Mouse (Mus musculus) skeletal muscle tissue, adult 2 months (tissue): ENCODE data around the gene Ctnna3.

Experiments used
- DNase-seq: peaks from one replicate; pipeline ENCODE4 v3.0.0-alpha.2; 2012; ENCODE audit warnings: low read depth, low spot score

The Ctnna3 gene

GRCm38 (mm10) chr10:63523956-63524355, 94.1 kb downstream of the Ctnna3 start:
- DNase-seq = no peak

DNA sequence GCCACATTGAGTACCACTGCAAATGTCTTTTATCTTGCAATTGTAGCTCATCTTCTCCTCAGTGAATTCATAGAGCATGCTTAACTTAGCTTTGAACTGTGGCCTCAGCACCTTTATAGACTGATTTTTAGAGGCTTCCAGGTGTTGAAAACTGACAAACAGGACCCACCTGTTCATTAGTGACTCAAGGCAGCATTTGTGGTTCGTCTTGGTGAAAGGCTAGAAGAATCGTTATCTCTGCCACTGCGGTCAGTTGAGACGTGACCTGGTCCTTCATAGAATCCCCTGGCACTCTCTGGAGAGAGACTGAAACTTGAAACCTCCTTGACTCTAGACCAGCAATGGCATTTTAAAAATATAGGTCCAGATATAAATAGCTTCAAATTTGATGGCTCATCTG, 96.1 kb downstream of the Ctnna3 start:
- DNase-seq = peak; percentile 19

GRCm38 (mm10) chr10:63532381-63532780, 102.5 kb downstream of the Ctnna3 start:
- no peak for DNase-seq

DNA sequence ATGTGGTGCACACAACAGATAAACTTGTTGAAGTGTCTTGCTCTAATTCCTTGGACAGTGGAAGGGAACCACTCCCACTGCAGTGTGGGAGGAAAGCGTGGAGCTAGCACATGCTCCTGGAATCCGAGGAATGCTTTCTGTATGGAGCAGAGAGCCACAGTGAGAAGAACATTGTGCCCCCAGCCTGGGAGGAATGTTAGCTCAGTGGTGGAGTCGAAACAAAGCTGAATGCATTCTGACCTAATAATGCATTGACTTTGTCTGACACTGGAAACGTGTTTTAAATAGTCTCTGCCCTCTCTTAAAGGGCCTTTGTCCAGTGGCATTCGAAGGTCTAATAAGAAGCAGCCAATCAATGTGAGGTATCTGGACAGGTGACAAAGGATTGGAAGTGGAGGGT, 111.9 kb downstream of the Ctnna3 start:
- no peak for DNase-seq

DNA sequence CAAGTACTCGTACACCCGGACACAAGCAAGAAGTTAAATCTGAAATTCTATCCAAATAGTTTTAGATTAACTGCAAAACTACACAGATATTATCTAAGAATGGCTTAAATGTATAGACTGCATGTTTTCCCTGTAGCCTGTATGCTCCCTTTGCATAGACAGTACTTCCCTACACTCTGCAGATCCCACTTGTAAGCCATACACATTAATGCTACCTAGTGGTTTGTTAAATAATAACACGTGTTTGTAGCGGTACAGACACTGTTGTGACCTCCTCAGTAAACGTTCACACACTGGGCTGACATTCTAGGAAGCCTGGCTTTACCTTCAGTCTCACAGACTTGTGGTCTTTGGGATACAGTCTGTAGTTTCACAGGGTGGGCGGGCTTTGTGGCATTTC, 112.6 kb downstream of the Ctnna3 start:
- no peak for DNase-seq

DNA sequence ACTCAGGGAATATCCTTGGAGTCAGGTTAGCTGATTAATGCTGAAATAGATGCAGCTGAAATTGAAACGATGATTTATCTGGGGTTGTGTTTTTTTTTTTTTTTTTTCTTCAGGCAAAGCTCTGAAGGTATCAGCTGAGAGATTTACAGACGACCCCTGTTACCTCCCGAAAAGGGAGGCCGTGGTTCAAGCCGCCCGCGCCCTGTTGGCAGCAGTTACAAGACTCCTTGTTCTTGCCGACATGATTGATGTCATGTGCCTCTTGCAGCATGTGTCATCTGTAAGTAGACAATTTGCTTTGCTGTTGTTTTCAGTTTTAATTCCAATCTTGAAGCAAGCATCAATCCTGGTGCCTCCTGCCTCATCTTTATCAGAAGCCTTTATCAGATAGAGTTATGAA, 136.8 kb downstream of the Ctnna3 start:
- peak; percentile 33 for DNase-seq

DNA sequence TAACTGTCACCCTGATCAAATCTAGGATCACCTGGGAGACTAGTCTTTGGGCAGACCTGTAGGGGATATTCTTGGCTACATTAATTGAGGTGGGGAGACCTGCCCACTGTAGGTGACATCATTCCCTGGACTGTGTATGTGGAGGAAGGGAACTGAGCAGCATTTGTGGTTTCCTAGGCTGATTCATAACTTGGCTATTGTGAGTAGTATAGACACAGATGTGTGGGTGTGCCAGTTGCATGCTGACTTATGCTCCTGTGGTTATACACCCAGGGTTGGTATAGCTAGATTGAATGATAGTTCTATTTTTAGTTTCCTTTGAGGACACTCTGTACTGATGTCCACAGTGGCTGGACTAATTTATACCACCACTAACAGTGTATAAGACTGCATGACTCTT, 141.7 kb downstream of the Ctnna3 start:
- peak; percentile 5 for DNase-seq

DNA sequence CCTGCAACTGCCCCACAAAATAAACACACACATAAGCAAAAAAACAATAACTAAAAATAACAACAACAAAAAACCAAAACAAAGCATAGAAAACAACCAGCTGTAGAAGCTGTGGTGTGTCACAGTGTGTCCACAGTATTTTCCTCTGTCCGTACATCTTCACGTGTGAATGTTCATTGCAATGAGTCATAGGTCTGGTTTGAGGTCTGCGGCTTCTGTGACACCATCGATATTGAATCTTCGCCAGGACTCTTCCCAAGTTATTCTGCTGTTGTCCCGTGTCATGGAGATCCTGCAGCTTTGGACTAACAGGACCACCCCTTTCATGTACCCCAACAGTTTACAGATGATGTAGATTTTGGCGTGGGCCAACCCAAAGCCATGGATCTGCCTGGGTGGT, 143.0 kb downstream of the Ctnna3 start:
- DNase-seq = no peak

DNA sequence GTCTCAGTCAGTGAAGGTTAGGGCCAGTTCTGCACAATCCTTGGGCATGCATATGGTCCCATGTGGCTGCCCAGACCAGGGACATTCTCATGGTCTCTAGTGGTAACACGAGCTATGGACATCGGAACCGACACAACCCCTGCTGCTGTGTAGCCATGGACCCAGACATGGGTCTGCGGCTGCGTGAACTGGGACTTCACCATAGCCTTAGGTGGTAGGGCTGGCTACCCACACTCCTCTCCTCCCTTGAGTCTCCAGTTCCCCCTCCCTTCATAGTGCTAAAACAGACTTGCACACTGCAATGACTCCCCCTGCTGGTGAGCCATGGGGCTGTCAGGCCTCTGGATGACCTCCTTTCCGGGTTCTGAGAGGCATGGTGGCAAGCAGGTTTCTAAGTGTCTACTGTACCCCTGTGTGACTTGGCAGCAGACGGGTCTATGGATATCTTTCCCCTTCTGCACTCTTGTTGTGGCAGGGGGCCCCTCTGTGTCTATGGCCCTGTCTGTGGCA, 144.3 kb downstream of the Ctnna3 start:
- DNase-seq = peak; percentile 25

DNA sequence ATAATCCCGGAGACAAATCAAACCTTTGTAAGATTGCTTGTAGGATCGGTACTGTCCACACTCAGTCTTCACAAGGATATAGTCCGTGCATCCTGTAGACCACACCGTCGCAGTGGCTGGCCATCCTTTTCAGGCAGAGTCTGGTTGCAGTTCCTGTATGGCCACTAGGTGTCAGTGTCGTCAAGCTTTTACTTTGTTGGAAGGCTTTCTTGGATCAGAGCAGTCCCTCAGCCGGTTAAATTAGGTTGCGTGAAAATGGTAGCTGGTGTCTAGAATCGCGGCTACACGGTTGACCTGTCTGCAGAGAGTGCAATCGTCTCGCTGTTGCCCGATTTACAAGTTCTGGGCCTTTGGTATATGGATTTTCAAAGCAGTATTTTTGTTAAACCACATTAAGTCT, 152.7 kb downstream of the Ctnna3 start:
- DNase-seq = peak; percentile 48

GRCm38 (mm10) chr10:63583798-63584374, 154.0 kb downstream of the Ctnna3 start:
- no peak for DNase-seq

DNA sequence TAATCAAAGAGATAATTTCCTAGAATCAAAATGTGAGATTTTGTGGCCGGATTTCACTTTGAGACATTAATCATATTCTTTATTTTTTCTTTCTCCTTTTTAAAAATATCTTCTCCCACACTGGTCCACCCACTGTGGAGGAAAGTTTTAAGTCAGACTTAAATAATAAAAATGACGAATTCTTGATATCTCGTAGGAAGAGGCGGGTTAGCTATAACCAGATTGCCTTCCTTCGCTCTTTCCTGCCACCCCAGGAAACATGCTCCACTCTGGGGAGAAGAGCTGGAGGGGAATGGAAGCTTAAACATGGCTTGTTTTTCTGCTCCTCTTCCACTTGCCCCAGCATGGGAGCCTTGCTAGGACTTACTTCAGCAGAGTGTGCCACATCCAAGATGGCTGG, 169.5 kb downstream of the Ctnna3 start:
- no peak for DNase-seq

DNA sequence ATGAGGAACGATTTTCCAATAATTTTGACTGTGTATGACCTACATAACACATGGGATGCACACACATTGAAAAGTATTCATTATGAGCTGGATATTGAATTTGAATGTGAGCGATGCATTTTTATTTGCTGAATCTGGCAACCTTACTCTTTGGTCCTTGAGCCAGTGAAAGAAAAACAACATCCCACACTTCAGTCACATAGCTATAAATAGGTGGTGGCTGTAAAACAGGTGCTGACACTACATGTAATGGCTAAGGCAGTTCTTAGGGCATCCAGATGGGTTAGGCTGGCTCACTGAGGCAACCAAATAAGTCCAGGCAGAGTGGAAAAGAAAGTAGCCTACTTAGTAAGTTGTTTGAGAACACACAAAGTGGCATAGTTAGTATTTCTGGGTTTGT, 171.3 kb downstream of the Ctnna3 start:
- DNase-seq = peak; percentile 29

GRCm38 (mm10) chr10:63628546-63628945, 198.6 kb downstream of the Ctnna3 start:
- no peak for DNase-seq

DNA sequence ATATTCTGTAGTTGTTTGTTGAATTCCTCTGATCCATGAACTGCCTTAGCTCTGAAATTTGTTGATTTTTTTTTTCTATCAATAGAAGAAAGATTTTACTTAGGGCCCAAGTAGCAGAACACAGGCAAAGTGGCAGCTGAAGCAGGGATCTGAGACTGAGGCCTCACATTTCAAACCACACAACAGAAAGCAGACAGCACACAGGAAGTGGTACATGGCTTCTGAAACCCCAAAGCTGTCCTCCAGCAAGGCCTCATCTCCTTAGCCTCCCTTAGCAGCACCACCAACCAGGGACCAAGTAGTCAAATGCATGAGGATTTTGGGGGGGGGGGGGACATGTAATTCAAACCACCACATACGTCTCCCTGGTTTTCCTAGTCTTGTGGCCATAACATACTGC, 204.0 kb downstream of the Ctnna3 start:
- DNase-seq = no peak

DNA sequence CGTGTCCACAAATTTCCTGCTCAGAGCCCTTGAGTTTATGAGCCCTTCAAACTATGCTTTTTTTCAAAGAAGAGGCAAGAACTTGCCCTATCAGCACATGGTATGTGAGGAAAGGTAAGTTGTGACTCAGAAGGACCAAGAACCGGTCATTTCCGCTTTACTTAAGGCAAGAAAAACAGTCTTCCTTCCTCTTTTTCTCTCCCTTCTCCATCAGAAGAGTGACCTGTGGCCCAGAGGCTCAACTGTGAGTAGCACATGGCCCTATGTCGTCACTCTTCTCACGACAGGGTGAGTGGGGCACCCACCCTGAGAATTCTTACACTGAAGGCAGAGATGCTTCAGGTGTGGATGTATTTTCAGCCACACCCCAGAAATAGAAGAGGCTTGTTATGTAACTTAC, 208.1 kb downstream of the Ctnna3 start:
- no peak for DNase-seq

DNA sequence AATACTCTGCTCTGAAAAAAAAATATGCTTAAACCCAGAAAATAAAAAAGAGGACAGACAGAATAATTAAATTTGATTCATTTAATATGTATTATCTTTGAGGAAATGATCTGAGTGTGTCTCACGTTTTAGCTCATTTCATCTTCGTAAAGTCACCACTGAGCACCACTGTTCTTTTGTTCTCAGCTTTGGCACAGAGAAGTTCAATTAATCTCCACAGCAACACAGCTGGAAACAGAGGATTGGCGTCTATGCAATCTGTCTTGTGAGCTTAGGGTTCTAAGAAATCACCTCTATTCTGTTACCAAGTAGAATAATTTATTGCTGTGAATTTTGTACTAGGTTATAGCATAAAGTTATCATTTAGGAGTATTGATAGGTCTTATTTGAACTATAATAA, 217.4 kb downstream of the Ctnna3 start:
- DNase-seq = no peak

- no peak for DNase-seq
Observed at GRCm38 (mm10) chr10:63650307-63650706, 220.4 kb downstream of the Ctnna3 start.

DNA sequence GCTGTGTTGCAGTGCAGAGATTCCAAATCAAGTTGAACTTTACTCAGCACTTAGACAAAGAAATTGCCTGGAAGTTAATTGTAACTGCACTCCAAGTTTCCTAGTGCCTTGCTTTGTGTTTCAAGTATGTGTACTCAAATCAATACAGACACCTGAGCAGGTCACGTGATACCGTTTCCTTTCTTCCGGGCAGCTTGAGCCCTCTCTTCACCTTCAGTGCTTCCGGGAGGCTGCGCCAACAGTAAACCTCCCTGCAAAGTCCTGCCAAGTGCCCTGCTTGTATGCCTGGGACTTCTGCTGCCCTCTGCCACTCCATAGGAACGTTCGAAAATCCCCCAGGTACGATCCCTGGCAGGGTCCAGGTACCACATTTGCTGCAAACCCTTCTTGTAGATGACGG, 223.0 kb downstream of the Ctnna3 start:
- no peak for DNase-seq

DNA sequence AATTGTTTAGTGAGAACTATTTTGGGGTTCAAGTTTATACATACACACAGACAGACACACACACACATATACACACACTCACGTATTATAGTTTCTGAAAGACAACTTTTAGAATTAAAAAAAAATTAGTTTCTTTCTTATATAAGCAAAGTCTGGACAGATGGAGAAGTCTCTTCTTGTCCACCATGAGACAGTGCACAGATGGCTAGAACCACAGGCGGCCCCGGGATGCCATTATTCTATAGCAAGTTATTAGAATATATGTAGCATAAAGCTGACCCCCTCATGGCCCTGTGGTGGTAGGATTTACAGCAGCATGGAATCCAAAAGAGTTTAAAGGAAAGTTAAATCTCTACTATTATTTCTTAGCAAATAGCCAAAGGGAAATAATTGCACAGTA, 223.7 kb downstream of the Ctnna3 start:
- no peak for DNase-seq

- no peak for DNase-seq
Observed at GRCm38 (mm10) chr10:63654560-63654959, 224.7 kb downstream of the Ctnna3 start.

- DNase-seq = no peak
Observed at GRCm38 (mm10) chr10:63676343-63676742, 246.4 kb downstream of the Ctnna3 start.

DNA sequence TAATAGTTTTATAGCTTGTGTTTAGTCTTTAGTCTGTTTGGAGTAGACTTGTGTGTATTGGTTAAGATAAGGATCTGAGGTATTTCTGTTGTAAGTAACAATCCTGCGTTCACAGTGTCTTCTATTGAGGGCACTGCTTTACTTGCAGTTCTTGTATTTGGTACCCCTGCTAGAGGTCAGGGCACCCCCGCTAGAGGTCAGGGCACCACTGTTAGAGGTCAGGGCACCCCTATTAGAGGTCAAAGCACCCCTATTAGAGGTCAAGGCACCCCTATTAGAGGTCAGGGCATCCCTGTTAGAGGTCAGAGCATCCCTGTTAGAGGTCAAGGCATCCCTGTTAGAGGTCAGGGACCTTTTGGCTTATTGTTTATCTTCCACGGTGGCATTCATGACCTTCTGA, 259.3 kb downstream of the Ctnna3 start:
- no peak for DNase-seq

- no peak for DNase-seq
Observed at GRCm38 (mm10) chr10:63689651-63690050, 259.8 kb downstream of the Ctnna3 start.
